Mouse (Mus musculus) MEL (cell line): Measurements from ENCODE around the gene 9430007A20Rik. TPM values are rescaled to one million over a fixed set of nuclear protein-coding genes. Genes with fewer than 3 reads are reported as not detected.

Experiments used
- DNase-seq: peaks from one replicate; pipeline ENCODE4 v3.0.0; 2011; ENCODE audit warnings: low read depth, low spot score
- H3K27ac ChIP-seq: 2 replicates; pipeline ENCODE4 v1.5.1; 2012; ENCODE audit warnings: low read depth, mild to moderate bottlenecking, control low read depth, low read length, moderate library complexity; ENCODE audit not compliant: control insufficient read depth
- H3K27me3 ChIP-seq, 2 experiments: fragments of 150-350 bp in 1 of 2; sonication (generic) in 1 of 2; 2 replicates each; pipeline ENCODE4 v1.6.1; 2012; ENCODE audit warnings: low read length in 2 of 2, mild to moderate bottlenecking in 2 of 2, improper control_type of control experiment in 1 of 2, moderate library complexity in 1 of 2; ENCODE audit not compliant: insufficient read depth in 2 of 2, control insufficient read depth in 1 of 2
- H3K36me3 ChIP-seq, 2 experiments: 2 replicates each; pipeline ENCODE4 v1.6.1; 2012 to 2014; ENCODE audit warnings: low read length in 2 of 2, improper control_type of control experiment in 1 of 2, inconsistent platforms in 1 of 2, mild to moderate bottlenecking in 1 of 2; ENCODE audit not compliant: insufficient read depth in 2 of 2, control insufficient read depth in 1 of 2
- H3K4me1 ChIP-seq, 2 experiments: fragments of 150-350 bp in 1 of 2; sonication (generic) in 1 of 2; 2 replicates each; pipeline ENCODE4 v1.6.1; 2012; ENCODE audit warnings: low read length in 2 of 2, improper control_type of control experiment in 1 of 2, mild to moderate bottlenecking in 1 of 2; ENCODE audit not compliant: insufficient read depth in 2 of 2, control insufficient read depth in 1 of 2
- H3K4me3 ChIP-seq, 2 experiments: fragments of 150-350 bp in 1 of 2; sonication (generic) in 1 of 2; 2 replicates each; pipeline ENCODE4 v1.5.1; 2012; ENCODE audit warnings: low read depth in 2 of 2, low read length in 2 of 2, mild to moderate bottlenecking in 2 of 2, moderate library complexity in 2 of 2, control low read depth in 1 of 2, improper control_type of control experiment in 1 of 2; ENCODE audit not compliant: control insufficient read depth in 1 of 2, insufficient read depth in 1 of 2
- H3K79me2 ChIP-seq: 2 replicates; pipeline ENCODE4 v1.6.1; 2012; ENCODE audit warnings: mild to moderate bottlenecking, low read length, moderate library complexity; ENCODE audit not compliant: control insufficient read depth, poor library complexity, insufficient read depth
- H3K9ac ChIP-seq: 2 replicates; pipeline ENCODE4 v1.6.1; 2012; ENCODE audit warnings: low read depth, mild to moderate bottlenecking, control low read depth, low read length, moderate library complexity; ENCODE audit not compliant: control insufficient read depth, poor library complexity, severe bottlenecking
- H3K9me3 ChIP-seq: fragments of 150-350 bp; sonication (generic); replicated peaks from 2 replicates; pipeline ENCODE4 v1.6.1; 2012; ENCODE audit warnings: mild to moderate bottlenecking, low read length, improper control_type of control experiment, moderate library complexity; ENCODE audit not compliant: insufficient read depth
- CHD1 ChIP-seq: IDR thresholded peaks from 2 replicates; pipeline ENCODE4 v1.6.1; 2012; ENCODE audit warnings: low read depth, mild to moderate bottlenecking, inconsistent platforms, low read length, improper control_type of control experiment
- EP300 ChIP-seq, 2 experiments: IDR thresholded peaks; 2 replicates each; pipeline ENCODE4 v1.6.1; 2011; ENCODE audit warnings: improper control_type of control experiment in 2 of 2, low read length in 2 of 2, low read depth in 1 of 2, mild to moderate bottlenecking in 1 of 2
- HCFC1 ChIP-seq: IDR thresholded peaks from 2 replicates; pipeline ENCODE4 v1.6.1; 2012; ENCODE audit warnings: low read depth, mild to moderate bottlenecking, inconsistent platforms, low read length, improper control_type of control experiment, moderate library complexity
- MAFK ChIP-seq: IDR thresholded peaks from 2 replicates; pipeline ENCODE4 v1.6.1; 2011; ENCODE audit warnings: low read depth, mild to moderate bottlenecking, low read length, improper control_type of control experiment, borderline replicate concordance
- MAZ ChIP-seq: IDR thresholded peaks from 2 replicates; pipeline ENCODE4 v1.6.1; 2012; ENCODE audit warnings: low read depth, mild to moderate bottlenecking, inconsistent platforms, low read length, improper control_type of control experiment
- MXI1 ChIP-seq: IDR thresholded peaks from 2 replicates; pipeline ENCODE4 v1.6.1; 2011; ENCODE audit warnings: mild to moderate bottlenecking, low read depth, low read length, improper control_type of control experiment
- MYB ChIP-seq: IDR thresholded peaks from 2 replicates; pipeline ENCODE4 v1.6.1; 2011; ENCODE audit warnings: mild to moderate bottlenecking, low read depth, low read length, improper control_type of control experiment
- NELFE ChIP-seq: IDR thresholded peaks from 2 replicates; pipeline ENCODE4 v1.6.1; 2011; ENCODE audit warnings: low read depth, low read length, improper control_type of control experiment
- POLR2A ChIP-seq, 2 experiments: IDR thresholded peaks; 2 replicates each; pipeline ENCODE4 v1.6.1; 2011 to 2012; ENCODE audit warnings: low read length in 2 of 2, mild to moderate bottlenecking in 2 of 2, control low read depth in 1 of 2, improper control_type of control experiment in 1 of 2, low read depth in 1 of 2, moderate library complexity in 1 of 2; ENCODE audit not compliant: control insufficient read depth in 1 of 2, insufficient read depth in 1 of 2, poor library complexity in 1 of 2
- POLR2AphosphoS2 ChIP-seq: IDR thresholded peaks from 2 replicates; pipeline ENCODE4 v1.6.1; 2011; ENCODE audit warnings: low read length, improper control_type of control experiment
- RAD21 ChIP-seq: IDR thresholded peaks from 2 replicates; pipeline ENCODE4 v1.6.1; 2011; ENCODE audit warnings: mild to moderate bottlenecking, low read depth, low read length, improper control_type of control experiment
- RCOR1 ChIP-seq: IDR thresholded peaks from 2 replicates; pipeline ENCODE4 v1.6.1; 2012; ENCODE audit warnings: low read depth, mild to moderate bottlenecking, inconsistent platforms, low read length, improper control_type of control experiment
- SIN3A ChIP-seq: IDR thresholded peaks from 2 replicates; pipeline ENCODE4 v1.6.1; 2012; ENCODE audit warnings: low read length, improper control_type of control experiment, inconsistent platforms
- SMC3 ChIP-seq: IDR thresholded peaks from 2 replicates; pipeline ENCODE4 v1.6.1; 2011; ENCODE audit warnings: low read depth, low read length, improper control_type of control experiment
- UBTF ChIP-seq: IDR thresholded peaks from 2 replicates; pipeline ENCODE4 v1.6.1; 2012; ENCODE audit warnings: low read depth, mild to moderate bottlenecking, inconsistent platforms, low read length, improper control_type of control experiment, moderate library complexity, borderline replicate concordance; ENCODE audit not compliant: insufficient read depth
- USF1 ChIP-seq: IDR thresholded peaks from 2 replicates; pipeline ENCODE4 v1.6.1; 2014; ENCODE audit warnings: low read depth, mild to moderate bottlenecking, inconsistent platforms, low read length, improper control_type of control experiment, moderate library complexity
- ZMIZ1 ChIP-seq: IDR thresholded peaks from 2 replicates; pipeline ENCODE4 v1.6.1; 2012; ENCODE audit warnings: low read depth, mild to moderate bottlenecking, inconsistent platforms, low read length, improper control_type of control experiment, moderate library complexity
- polyA plus RNA-seq, 2 experiments: library from polyadenylated mRNA; stranded (reverse) in 1 of 2; unstranded in 1 of 2; fragments of >175 nt in 1 of 2; fragments of >200 nt in 1 of 2; gene quantifications; 2 replicates each; pipeline versions ENCODE4 v1.2.1 to v1.2.4; 2012; ENCODE audit warnings: low replicate concordance in 2 of 2, low read depth in 1 of 2; ENCODE audit not compliant: insufficient read length in 2 of 2, insufficient read depth in 1 of 2, missing spikeins in 1 of 2
- total RNA-seq: library from RNA; depleted of rRNA; stranded (reverse); fragments of 300-350 nt; gene quantifications from 2 replicates; pipeline ENCODE4 v1.2.3, GENCODE M21; 2012; rRNA removed

Gene 9430007A20Rik
- total RNA-seq = not detected in 2 replicates
- not detected for polyA plus RNA-seq

- H3K79me2 ChIP-seq = no peaks in the 10 kb centered on the region
- H3K9me3 ChIP-seq = no peaks in the 10 kb centered on the region
- no peak for DNase-seq
- H3K4me1 ChIP-seq = no peaks in the 10 kb centered on the region
- H3K4me3 ChIP-seq = no peak within 1 kb of the TSS
- no peak within 1 kb of the TSS for H3K27ac ChIP-seq
- no peak within 1 kb of the TSS for H3K9ac ChIP-seq
- no peak for TF ChIP-seq NELFE
- TF ChIP-seq MAFK = no peak
- TF ChIP-seq MYB = no peak
- no peak for TF ChIP-seq HCFC1
- TF ChIP-seq CHD1 = no peak
- no peak for TF ChIP-seq MAZ
- TF ChIP-seq RAD21 = no peak
- no peak for TF ChIP-seq USF1
- no peak for TF ChIP-seq POLR2A (IDR thresholded peaks at IDR 0.05; ENCODE audit: control insufficient read depth in 1 of 2, insufficient read depth in 1 of 2, low read depth in 1 of 2, low read length in 2 of 2, poor library complexity in 1 of 2)
- TF ChIP-seq RCOR1 = no peak
- TF ChIP-seq EP300 (IDR thresholded peaks at IDR 0.05; ENCODE audit: low read depth in 1 of 2, low read length in 2 of 2) = no peak
- no peak for TF ChIP-seq ZMIZ1
- no peak for TF ChIP-seq SIN3A
- no peak for TF ChIP-seq SMC3
- TF ChIP-seq UBTF = no peak
- TF ChIP-seq POLR2AphosphoS2 = no peak
- TF ChIP-seq MXI1 = no peak
- H3K27me3 ChIP-seq = no peaks in the 10 kb centered on the region
- H3K36me3 ChIP-seq = no peaks in the 10 kb centered on the region
These were observed at the start of gene 9430007A20Rik for GRCm38 (mm10) chr4:144519522-144519921. 9430007A20Rik (plus strand) TSS chr4:144519822.

GRCm38 (mm10) chr4:144493331-144493730, 26.3 kb upstream of the 9430007A20Rik start:
- no peak overlapping the region for H3K4me3 ChIP-seq
- H3K9ac ChIP-seq = no peak overlapping the region
- DNase-seq = no peak
- TF ChIP-seq MYB (no peak), POLR2AphosphoS2 (no peak)
- no peaks in the 10 kb centered on the region for H3K27me3 ChIP-seq
- no peak overlapping the region for H3K27ac ChIP-seq
- no peaks in the 10 kb centered on the region for H3K4me1 ChIP-seq
- H3K79me2 ChIP-seq = no peaks in the 10 kb centered on the region
- no peaks in the 10 kb centered on the region for H3K9me3 ChIP-seq
- H3K36me3 ChIP-seq = no peaks in the 10 kb centered on the region
